Comparison of ENCODE assay signal across 8 mouse cellular contexts in genomic region chr16:30550748-30551192, GRCm38 (mm10). TPM values are rescaled to one million over a fixed set of nuclear protein-coding genes. Genes with fewer than 3 reads are reported as not detected.
DNase-seq lines count a peak whose midpoint lies in the region; ATAC-seq and TF ChIP-seq lines count a peak whose summit lies in the region.

TSS of gene Tmem44 (minus strand) at chr16:30550842.

- peaks cover 15% of the 10 kb centered on the region for H3K36me3 ChIP-seq in embryonic facial prominence, embryonic 14.5 days (ENCODE audit: control insufficient read depth, insufficient read depth, low read length)
- peaks cover 14% of the 10 kb centered on the region for H3K36me3 ChIP-seq in hindbrain, embryonic 12.5 days
- no peaks in the 10 kb centered on the region for H3K36me3 ChIP-seq in liver, embryonic 15.5 days (replicated peaks)

- H3K9ac ChIP-seq in embryonic facial prominence, embryonic 14.5 days (ENCODE audit: low read depth, low read length) = peak within 1 kb of the TSS; percentile 95
- peak within 1 kb of the TSS; percentile 89 for H3K9ac ChIP-seq in hindbrain, embryonic 12.5 days
- peak within 1 kb of the TSS; percentile 64 for H3K9ac ChIP-seq in liver, embryonic 15.5 days

- peak; percentile 26 for DNase-seq in lung, adult 2 months
- no peak for DNase-seq in lung, postnatal 10 days
- peak; percentile 30 for DNase-seq in embryonic facial prominence, embryonic 14.5 days (ENCODE audit: low spot score)
- DNase-seq in urinary bladder, postnatal 14 days (ENCODE audit: low spot score) = no peak
- no peak for DNase-seq in right cerebral cortex, postnatal 25 days
- no peak for DNase-seq in thymus, postnatal 36 days

- H3K27me3 ChIP-seq in embryonic facial prominence, embryonic 14.5 days (replicated peaks; ENCODE audit: control insufficient read depth, insufficient read depth, low read length) = no peaks in the 10 kb centered on the region
- H3K27me3 ChIP-seq in hindbrain, embryonic 12.5 days = 0 out of 2 replicates have a peak, but pooled peaks cover 4% of the 10 kb centered on the region
- peaks cover 47% of the 10 kb centered on the region for H3K27me3 ChIP-seq in liver, embryonic 15.5 days

- ATAC-seq in embryonic facial prominence, embryonic 14.5 days (ENCODE audit: low read depth) = peak; percentile 62
- ATAC-seq in hindbrain, embryonic 12.5 days (ENCODE audit: low FRiP score) = peak; percentile 79
- peak; percentile 11; the same call in 1 of the 2 replicates for ATAC-seq in liver, embryonic 15.5 days (ENCODE audit: insufficient read depth)

- peaks cover 11% of the 10 kb centered on the region for H3K4me1 ChIP-seq in lung, adult 2 months (ENCODE audit: control insufficient read depth, insufficient read depth, low read length)
- H3K4me1 ChIP-seq in embryonic facial prominence, embryonic 14.5 days (ENCODE audit: control insufficient read depth, insufficient read depth, low read length) = peaks cover 8% of the 10 kb centered on the region
- H3K4me1 ChIP-seq in hindbrain, embryonic 12.5 days = peaks cover 21% of the 10 kb centered on the region
- H3K4me1 ChIP-seq in liver, embryonic 15.5 days (replicated peaks) = peaks cover 18% of the 10 kb centered on the region

- H3K27ac ChIP-seq in embryonic facial prominence, embryonic 14.5 days (replicated peaks; ENCODE audit: low read depth, low read length) = peak within 1 kb of the TSS; percentile 68
- peak within 1 kb of the TSS; percentile 81 for H3K27ac ChIP-seq in hindbrain, embryonic 12.5 days
- H3K27ac ChIP-seq in liver, embryonic 15.5 days (replicated peaks) = no peak within 1 kb of the TSS

- peaks cover 16% of the 10 kb centered on the region; the same call in 1 of the 2 replicates for H3K9me3 ChIP-seq in embryonic facial prominence, embryonic 14.5 days (ENCODE audit: control insufficient read depth, low read length)
- H3K9me3 ChIP-seq in hindbrain, embryonic 12.5 days (replicated peaks) = peaks cover 11% of the 10 kb centered on the region; the same call in 1 of the 2 replicates
- H3K9me3 ChIP-seq in liver, embryonic 15.5 days (replicated peaks) = no peaks in the 10 kb centered on the region

- peak within 1 kb of the TSS; percentile 71 for H3K4me3 ChIP-seq in lung, adult 2 months (replicated peaks; ENCODE audit: extremely low read depth, low read depth, low read length)
- H3K4me3 ChIP-seq in embryonic facial prominence, embryonic 14.5 days (ENCODE audit: low read depth, low read length) = peak within 1 kb of the TSS; percentile 81
- H3K4me3 ChIP-seq in hindbrain, embryonic 12.5 days = peak within 1 kb of the TSS; percentile 79
- H3K4me3 ChIP-seq in liver, embryonic 15.5 days (replicated peaks) = peak within 1 kb of the TSS; percentile 63

- WGBS in lung, adult 2 months = 4% methylated on average over 14 of the region's 14 CpGs
- WGBS in embryonic facial prominence, embryonic 14.5 days = 3% methylated on average over 13 of the region's 14 CpGs
- WGBS in hindbrain, embryonic 12.5 days = 11% methylated on average over 14 of the region's 14 CpGs
- WGBS in liver, embryonic 15.5 days (ENCODE audit: insufficient replicate concordance) = 7% methylated on average over 14 of the region's 14 CpGs

- TF ChIP-seq CTCF in lung, adult 2 months (IDR thresholded peaks at IDR 0.05; ENCODE audit: insufficient read depth, low read length) = no peak

- H3K4me2 ChIP-seq in embryonic facial prominence, embryonic 14.5 days (ENCODE audit: low read depth, low read length) = peak within 1 kb of the TSS; percentile 80
- peak within 1 kb of the TSS; percentile 65 for H3K4me2 ChIP-seq in hindbrain, embryonic 12.5 days (replicated peaks)
- H3K4me2 ChIP-seq in liver, embryonic 15.5 days = peak within 1 kb of the TSS; percentile 95

- no peak for TF ChIP-seq POLR2A in lung, adult 2 months (IDR thresholded peaks at IDR 0.05; ENCODE audit: borderline replicate concordance, extremely low read depth, low read depth, low read length)

RNA-seq across cellular contexts. Expression of gene Tmem44, which starts in this region (rescaled TPM):
- polyA plus RNA-seq in lung, adult 2 months (2012; rRNA removed) = 55.5 and 57.0 TPM in 2 replicates
- 13.8 and 20.7 TPM in 2 replicates for polyA plus RNA-seq in embryonic facial prominence, embryonic 14.5 days (2014; fragmentation: Nextera tagmentation; extraction: Ambion mirVana)
- 58.7 and 60.2 TPM in 2 replicates for polyA plus RNA-seq in hindbrain, embryonic 12.5 days (2016; fragmentation: Nextera tagmentation; extraction: Ambion mirVana)
- polyA plus RNA-seq in liver, embryonic 15.5 days (2015; fragmentation: Nextera tagmentation; extraction: Ambion mirVana) = 0.90 and 0.92 TPM in 2 replicates

Comparison
In these comparisons a context has a peak if more than half of its experiments do, and no peak if none do; other contexts are left out.
1. DNase-seq: peak in lung, adult 2 months (single experiment) and embryonic facial prominence, embryonic 14.5 days (single experiment); none in lung, postnatal 10 days (single experiment), urinary bladder, postnatal 14 days (single experiment), right cerebral cortex, postnatal 25 days (single experiment) and thymus, postnatal 36 days (0 of 2).
2. Peak in ATAC-seq, H3K4me3 ChIP-seq, H3K9ac ChIP-seq and H3K4me2 ChIP-seq in liver, embryonic 15.5 days; RNA of the gene not detected or under 1 TPM.
3. ATAC-seq: peak in every context shown above with its lines; median percentile 79 in hindbrain, embryonic 12.5 days; 62 in embryonic facial prominence, embryonic 14.5 days; 11 in liver, embryonic 15.5 days.
4. Peak in every context shown above with its lines, with median percentiles within 50 percentile points of each other: H3K4me3 ChIP-seq, H3K4me2 ChIP-seq and H3K9ac ChIP-seq.